Mouse (Mus musculus) G1E-ER4 (cell line): ENCODE measurements around the gene Dock8. TPM values are rescaled to one million over a fixed set of nuclear protein-coding genes. Genes with fewer than 3 reads are reported as not detected.

ENCODE experiments used
- GATA1 ChIP-seq: IDR thresholded peaks from one replicate; pipeline ENCODE4 v1.8.0; 2012; ENCODE audit warnings: low read length, inconsistent platforms
- polyA plus RNA-seq: library from polyadenylated mRNA; stranded (reverse); fragments of >175 nt; gene quantifications from 2 replicates; pipeline ENCODE4 v1.2.3, GENCODE M21; 2012

Dock8 gene
- polyA plus RNA-seq, 1 experiment: not detected

- TF ChIP-seq GATA1: no peak
Measured at GRCm38 (mm10) chr19:25230975-25231334, 231.6 kb downstream of the Dock8 start.

- no peak for TF ChIP-seq GATA1
Measured at GRCm38 (mm10) chr19:25232032-25232431, 232.7 kb downstream of the Dock8 start.

- TF ChIP-seq GATA1: no peak
Measured at GRCm38 (mm10) chr19:25236596-25237491, 237.5 kb downstream of the Dock8 start, which contains the start of gene Kank1. TSS of gene Kank1 (plus strand) at chr19:25236975.

GRCm38 (mm10) chr19:25237492-25238040 lies 238.2 kb downstream of the Dock8 start:
- TF ChIP-seq GATA1: no peak

GRCm38 (mm10) chr19:25238121-25238520 lies 238.8 kb downstream of the Dock8 start:
- TF ChIP-seq GATA1: no peak

- no peak for TF ChIP-seq GATA1
Measured at GRCm38 (mm10) chr19:25243566-25243965, 244.2 kb downstream of the Dock8 start.

- no peak for TF ChIP-seq GATA1
Measured at GRCm38 (mm10) chr19:25246062-25246461, 246.7 kb downstream of the Dock8 start.

GRCm38 (mm10) chr19:25247858-25248552 lies 248.7 kb downstream of the Dock8 start:
- no peak for TF ChIP-seq GATA1

- TF ChIP-seq GATA1: no peak
Measured at GRCm38 (mm10) chr19:25249230-25249629, 249.9 kb downstream of the Dock8 start.

GRCm38 (mm10) chr19:25251610-25252140 lies 252.3 kb downstream of the Dock8 start:
- TF ChIP-seq GATA1: no peak

Other genes with a start within 250 kb of the Dock8 start
- 0.04 TPM in 1 of 2 replicates, not detected in the other for gene Pgm5, start 137.7 kb upstream of the Dock8 start, polyA plus RNA-seq
- 0.12 TPM in 1 of 2 replicates, not detected in the other for gene Gm10053, start 123.8 kb upstream of the Dock8 start, polyA plus RNA-seq
- not detected in 2 replicates for gene Foxd4, start 98.3 kb upstream of the Dock8 start, polyA plus RNA-seq
- 1.5 and 1.6 TPM in 2 replicates for gene Cbwd1, start 37.9 kb upstream of the Dock8 start, polyA plus RNA-seq
- not detected in 2 replicates for gene Kank1, start 237.4 kb downstream of the Dock8 start, polyA plus RNA-seq